Mouse (Mus musculus) neural tube, embryonic 11.5 days (tissue): ENCODE measurements around the gene Ago3. TPM values are rescaled to one million over a fixed set of nuclear protein-coding genes. Genes with fewer than 3 reads are reported as not detected.

Experiments
- ATAC-seq: fragments of 200-750 bp; cut with Nextera tagmentation; 2 replicates; pipeline ENCODE4 v1.8.0; 2017; ENCODE audit warnings: moderate number of reproducible peaks, mild to moderate bottlenecking, moderate TSS enrichment, moderate library complexity; ENCODE audit not compliant: insufficient read depth, low FRiP score, low TSS enrichment
- DNase-seq: peaks from one replicate; pipeline ENCODE4 v3.0.0-alpha.2; 2015; ENCODE audit warnings: low spot score
- H3K27ac ChIP-seq: fragments of 300-500 bp; sonication (generic); 2 replicates; pipeline ENCODE4 v1.5.1; 2014; ENCODE audit warnings: low read depth, mild to moderate bottlenecking, low read length
- H3K27me3 ChIP-seq: fragments of 300-500 bp; sonication (generic); 2 replicates; pipeline ENCODE4 v1.6.1; 2014; ENCODE audit warnings: mild to moderate bottlenecking, low read length, mixed read lengths; ENCODE audit not compliant: control insufficient read depth, insufficient read depth
- H3K36me3 ChIP-seq: fragments of 300-500 bp; sonication (generic); 2 replicates; pipeline ENCODE4 v1.6.1; 2014; ENCODE audit warnings: mild to moderate bottlenecking, low read length, moderate library complexity, mixed read lengths; ENCODE audit not compliant: control insufficient read depth, insufficient read depth
- H3K4me1 ChIP-seq: fragments of 300-500 bp; sonication (generic); 2 replicates; pipeline ENCODE4 v1.6.1; 2014; ENCODE audit warnings: low read length, mixed read lengths; ENCODE audit not compliant: control insufficient read depth, insufficient read depth
- H3K4me2 ChIP-seq: fragments of 300-500 bp; sonication (generic); 2 replicates; pipeline ENCODE4 v1.6.1; 2014; ENCODE audit warnings: low read depth, mild to moderate bottlenecking, moderate library complexity
- H3K4me3 ChIP-seq: fragments of 300-500 bp; sonication (generic); 2 replicates; pipeline ENCODE4 v1.5.1; 2014; ENCODE audit warnings: low read depth, low read length
- H3K9ac ChIP-seq: fragments of 300-500 bp; sonication (generic); 2 replicates; pipeline ENCODE4 v1.6.1; 2014; ENCODE audit warnings: mild to moderate bottlenecking, low read length
- H3K9me3 ChIP-seq: fragments of 300-500 bp; sonication (generic); 2 replicates; pipeline ENCODE4 v1.6.1; 2016; ENCODE audit warnings: low read length; ENCODE audit not compliant: control insufficient read depth
- WGBS: fragments of 180-500 bp; shearing (Covaris S2); extraction: QIAGEN DNeasy Blood & Tissue Kit; methylation state at CpG from one replicate; pipeline ENCODE4 v1.1.7; 2014; 5-methylcytosine and 5-hydroxymethylcytosine counted together
- polyA plus RNA-seq: library from polyadenylated mRNA; unstranded; fragments of >200 nt; fragmentation: Nextera tagmentation; extraction: Ambion mirVana; gene quantifications from 2 replicates; pipeline ENCODE4 v1.2.1, GENCODE M21; 2014

Ago3 gene
- polyA plus RNA-seq, 1 experiment from 2014 or later: 9.8 TPM

DNA sequence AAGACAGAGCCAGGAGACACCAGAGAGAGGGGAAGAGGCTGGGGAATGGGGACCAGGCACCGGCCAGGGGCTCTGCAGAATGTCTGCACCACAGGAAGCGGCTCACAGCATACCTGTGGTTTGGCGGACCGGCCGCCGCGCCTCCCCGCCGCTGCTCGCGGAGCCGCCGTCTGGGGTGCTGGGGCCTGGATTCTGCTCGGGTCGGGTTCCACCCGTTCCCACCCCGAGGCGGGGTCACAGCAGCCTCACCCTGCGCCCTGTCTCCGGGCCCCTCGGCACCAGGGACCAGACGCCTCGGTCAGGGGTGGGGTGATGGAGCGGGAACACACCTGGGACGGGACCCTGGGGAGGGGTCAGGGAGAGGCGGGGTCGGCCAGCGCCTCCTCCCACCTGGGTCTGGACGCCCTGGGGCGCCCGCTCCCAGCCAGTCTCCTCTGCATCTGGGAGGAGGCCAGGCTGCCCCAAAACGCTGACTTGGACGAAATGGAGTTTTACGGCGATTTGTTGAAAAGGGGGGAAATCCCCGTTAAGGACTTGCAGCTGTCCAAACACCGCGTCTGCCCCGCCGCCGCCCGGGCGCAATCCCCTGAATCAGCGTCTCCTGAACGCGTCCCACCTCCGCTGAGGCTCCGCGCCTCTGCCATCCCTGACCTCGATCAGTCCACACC, 128.3 kb downstream of the Ago3 start:
- under 1% methylated on average over 45 of the region's 50 CpGs for WGBS
- H3K27me3 ChIP-seq: peaks cover 57% of the 10 kb centered on the region
- DNase-seq: peak; percentile 47
- no peak overlapping the region for H3K9ac ChIP-seq
- peak overlapping the region; percentile 44 for H3K4me2 ChIP-seq
- no peaks in the 10 kb centered on the region for H3K36me3 ChIP-seq
- H3K9me3 ChIP-seq: no peaks in the 10 kb centered on the region
- no peak overlapping the region for H3K27ac ChIP-seq
- peak overlapping the region; percentile 23 for H3K4me3 ChIP-seq
- H3K4me1 ChIP-seq: peaks cover 16% of the 10 kb centered on the region
- ATAC-seq: no peak

DNA sequence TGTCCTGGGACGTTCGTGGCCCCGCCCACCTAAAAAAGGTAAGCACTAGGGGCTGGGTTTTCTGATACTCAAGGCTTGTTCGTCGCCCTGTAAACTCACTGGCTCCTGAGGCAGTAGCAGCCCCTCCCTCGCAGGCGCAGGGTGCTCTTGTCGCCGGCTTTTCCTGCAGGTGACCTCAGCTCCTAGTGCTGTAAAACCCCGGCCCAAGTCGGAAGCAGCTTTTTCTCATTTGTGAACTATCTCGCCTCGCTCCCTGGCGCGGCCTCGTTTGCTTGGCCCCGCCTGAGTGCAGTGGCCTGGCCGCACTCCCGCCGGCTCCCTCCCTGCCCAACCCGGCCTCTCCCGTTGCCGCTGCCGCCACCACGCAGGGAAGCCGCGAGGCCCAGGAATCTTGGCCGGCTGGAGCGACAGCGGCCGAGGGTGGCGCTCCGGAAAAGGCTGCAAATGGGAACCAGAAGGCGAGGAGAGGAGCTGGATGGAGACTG, 132.7 kb downstream of the Ago3 start:
- Histone ChIP-seq H3K36me3 (no peaks in the 10 kb centered on the region), H3K4me1 (peaks cover 16% of the 10 kb centered on the region), H3K4me2 (peak overlapping the region; percentile 48), H3K4me3 (peak overlapping the region; percentile 20; the same call in 1 of the 2 replicates), H3K9me3 (no peaks in the 10 kb centered on the region), H3K9ac (peak overlapping the region; percentile 53), H3K27me3 (peaks cover 51% of the 10 kb centered on the region), H3K27ac (no peak overlapping the region)
- under 1% methylated on average over 34 of the region's 34 CpGs for WGBS
- DNase-seq (peak; percentile 66), ATAC-seq (no peak)

DNA sequence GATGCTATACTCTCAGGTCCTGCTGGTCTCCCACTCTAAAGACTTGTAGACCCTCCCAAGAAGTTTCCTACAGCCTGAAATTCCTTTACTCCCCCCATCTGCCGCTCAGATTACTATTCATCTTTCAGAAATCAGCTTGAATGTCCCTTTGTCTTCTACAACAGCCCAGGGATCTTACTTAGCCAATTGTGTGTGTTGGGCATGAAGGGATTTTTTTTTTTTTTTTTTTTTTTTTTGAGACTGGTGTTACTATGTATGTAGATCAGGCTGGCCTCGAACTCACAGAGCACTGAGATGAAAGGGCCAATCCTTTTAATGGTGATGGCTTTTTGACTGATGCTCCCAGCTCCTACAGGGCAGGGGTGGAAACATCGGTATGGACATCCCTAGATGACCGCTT, 133.4 kb downstream of the Ago3 start:
- Histone ChIP-seq H3K4me1 (peaks cover 9% of the 10 kb centered on the region), H3K9ac (no peak overlapping the region), H3K4me3 (no peak overlapping the region), H3K27ac (no peak overlapping the region), H3K27me3 (peaks cover 44% of the 10 kb centered on the region), H3K4me2 (no peak overlapping the region), H3K9me3 (no peaks in the 10 kb centered on the region), H3K36me3 (no peaks in the 10 kb centered on the region)
- no peak for DNase-seq
- WGBS: 33% methylated on average over 4 of the region's 4 CpGs
- no peak for ATAC-seq

DNA sequence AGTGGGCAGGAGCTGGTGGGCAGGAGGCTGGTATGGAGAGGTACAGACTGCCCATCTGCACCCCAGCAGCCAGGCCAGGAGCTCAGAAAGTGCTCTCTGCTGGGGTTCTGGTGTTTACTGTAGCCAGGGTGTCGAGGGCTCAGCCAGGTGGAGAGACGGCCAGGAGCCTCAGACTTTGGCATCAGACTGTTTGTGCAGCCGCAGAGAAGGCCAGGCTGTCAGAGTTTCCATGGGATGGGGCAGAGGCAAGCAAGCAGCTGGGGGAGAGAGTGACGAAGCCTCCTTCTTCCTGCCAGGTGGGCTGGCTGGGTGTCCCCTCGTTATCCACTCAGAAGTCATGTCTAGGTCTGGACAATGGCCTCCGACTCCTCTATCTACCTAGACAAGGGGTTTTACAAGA, 134.2 kb downstream of the Ago3 start:
- Histone ChIP-seq H3K4me3 (no peak overlapping the region), H3K9ac (no peak overlapping the region), H3K4me1 (peaks cover 7% of the 10 kb centered on the region), H3K4me2 (no peak overlapping the region), H3K27me3 (peaks cover 36% of the 10 kb centered on the region), H3K36me3 (no peaks in the 10 kb centered on the region), H3K27ac (no peak overlapping the region), H3K9me3 (no peaks in the 10 kb centered on the region)
- ATAC-seq: no peak
- WGBS: 74% methylated on average over 6 of the region's 6 CpGs
- no peak for DNase-seq

DNA sequence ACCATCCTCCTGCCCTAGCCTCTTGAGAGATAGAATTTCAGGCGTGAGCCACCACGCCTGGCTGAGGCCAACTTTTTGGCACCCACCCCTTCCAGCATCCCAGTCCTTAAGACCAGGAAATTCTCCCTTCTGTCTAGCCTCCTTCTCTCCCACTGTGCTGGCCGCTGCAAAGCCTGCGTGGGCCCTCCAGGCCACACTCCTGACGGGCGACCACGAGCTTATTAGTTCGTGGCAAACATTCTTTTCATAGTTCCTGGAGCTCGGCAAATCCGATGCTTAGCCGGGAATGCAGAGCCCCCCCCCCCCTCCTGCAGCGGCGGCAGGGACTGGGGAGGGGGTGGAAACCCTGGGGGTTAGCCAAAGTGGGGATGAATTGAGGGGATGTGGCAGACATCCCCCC, 138.2 kb downstream of the Ago3 start:
- H3K27me3 ChIP-seq: peaks cover 33% of the 10 kb centered on the region
- 49% methylated on average over 11 of the region's 13 CpGs for WGBS
- no peaks in the 10 kb centered on the region for H3K9me3 ChIP-seq
- no peak for ATAC-seq
- 0 out of 2 replicates have a peak, but pooled peaks cover 5% of the 10 kb centered on the region for H3K4me1 ChIP-seq
- H3K9ac ChIP-seq: no peak overlapping the region
- no peaks in the 10 kb centered on the region for H3K36me3 ChIP-seq
- no peak for DNase-seq
- no peak overlapping the region for H3K4me3 ChIP-seq
- no peak overlapping the region for H3K4me2 ChIP-seq
- no peak overlapping the region for H3K27ac ChIP-seq

DNA sequence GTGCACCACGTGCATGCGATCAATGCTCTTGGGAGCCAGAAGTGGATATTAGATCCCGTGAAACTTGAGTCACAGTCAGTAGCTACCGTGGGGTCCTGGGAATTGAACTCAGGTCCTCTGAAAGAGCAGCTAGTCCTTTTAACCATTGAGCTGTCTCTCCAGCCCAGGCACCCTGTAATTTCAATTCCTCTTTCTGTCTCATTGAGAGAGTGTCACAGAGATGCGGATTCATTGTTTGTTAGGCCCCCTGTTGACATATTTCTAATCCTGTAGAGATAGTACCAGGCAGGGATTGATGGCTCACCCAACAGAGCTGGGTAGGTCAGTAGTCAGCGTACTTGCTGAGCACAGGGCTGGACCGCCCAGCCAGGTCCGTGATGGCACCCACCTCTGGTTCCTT, 139.0 kb downstream of the Ago3 start:
- no peak overlapping the region for H3K4me2 ChIP-seq
- DNase-seq (no peak), ATAC-seq (no peak)
- H3K4me3 ChIP-seq: no peak overlapping the region
- no peaks in the 10 kb centered on the region for H3K9me3 ChIP-seq
- 87% methylated on average over 8 of the region's 8 CpGs for WGBS
- H3K27ac ChIP-seq: no peak overlapping the region
- 0 out of 2 replicates have a peak, but pooled peaks cover 5% of the 10 kb centered on the region for H3K4me1 ChIP-seq
- no peak overlapping the region for H3K9ac ChIP-seq
- no peaks in the 10 kb centered on the region for H3K36me3 ChIP-seq
- peaks cover 32% of the 10 kb centered on the region for H3K27me3 ChIP-seq

DNA sequence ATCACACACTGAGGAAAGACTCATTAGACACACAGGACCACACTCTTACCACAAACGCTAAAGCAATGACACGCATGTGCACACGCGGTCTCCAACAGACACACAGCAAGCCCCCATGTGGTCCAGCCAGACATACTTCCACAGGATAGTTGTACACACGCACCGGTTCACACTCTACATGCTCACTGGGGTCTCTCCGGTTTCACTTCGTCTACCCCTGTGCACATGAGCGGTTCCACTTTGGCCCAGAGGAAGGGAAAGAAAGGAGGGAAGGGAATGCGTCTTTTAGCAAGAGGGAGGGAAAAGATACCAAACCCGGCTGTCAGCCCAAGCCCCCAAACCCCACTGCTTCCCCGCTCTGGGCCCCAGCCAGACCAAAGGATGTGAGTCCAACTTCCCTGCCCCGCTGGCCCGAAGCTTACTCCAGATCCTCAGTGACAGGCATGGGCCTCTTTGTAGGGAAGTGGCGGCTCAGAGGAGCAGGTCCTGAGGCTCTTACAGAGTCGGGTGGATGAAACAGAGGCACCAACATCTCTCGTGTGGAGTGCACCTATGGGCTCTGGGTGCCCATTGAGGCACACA, 141.2 kb downstream of the Ago3 start:
- ATAC-seq: no peak
- Histone ChIP-seq H3K36me3 (no peaks in the 10 kb centered on the region), H3K27me3 (peaks cover 32% of the 10 kb centered on the region), H3K9me3 (no peaks in the 10 kb centered on the region), H3K4me2 (no peak overlapping the region), H3K4me3 (no peak overlapping the region), H3K4me1 (0 out of 2 replicates have a peak, but pooled peaks cover 5% of the 10 kb centered on the region), H3K9ac (no peak overlapping the region), H3K27ac (no peak overlapping the region)
- WGBS: 44% methylated on average over 17 of the region's 17 CpGs
- no peak for DNase-seq

DNA sequence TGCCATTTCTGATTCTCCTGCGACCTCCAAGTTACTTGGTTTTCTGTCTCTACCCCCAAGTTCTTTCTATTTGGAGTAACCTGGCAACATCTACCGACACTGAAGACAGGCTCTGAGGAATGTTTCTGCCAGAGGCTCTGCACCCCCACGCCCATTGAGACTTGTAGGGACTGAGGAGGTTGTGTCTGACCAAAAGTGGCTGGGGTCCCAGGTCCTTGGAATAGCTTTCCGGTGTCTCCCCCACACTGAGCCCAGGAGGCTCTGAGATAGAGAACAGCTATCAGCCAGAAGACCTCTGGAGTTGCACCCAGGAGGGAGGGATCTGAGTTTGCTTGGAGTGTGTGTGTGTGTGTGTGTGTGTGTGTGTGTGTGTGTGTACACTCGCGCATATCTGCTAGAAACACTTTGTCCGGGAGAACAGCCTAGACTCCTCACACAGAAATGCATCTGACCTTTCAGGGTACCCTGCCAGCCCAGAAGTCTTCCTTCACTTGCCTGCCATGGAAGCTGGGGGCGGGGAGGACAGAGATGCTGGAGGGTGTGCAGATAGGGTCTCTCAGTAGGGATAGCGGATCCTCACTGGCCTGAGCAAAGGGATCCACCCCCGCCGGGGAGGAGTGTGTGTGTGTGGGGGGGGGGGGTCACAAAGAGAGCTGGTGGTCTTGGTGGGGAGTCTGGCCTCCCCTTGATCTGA, 141.9 kb downstream of the Ago3 start:
- H3K4me1 ChIP-seq: 0 out of 2 replicates have a peak, but pooled peaks cover 5% of the 10 kb centered on the region
- no peak overlapping the region for H3K9ac ChIP-seq
- peaks cover 32% of the 10 kb centered on the region for H3K27me3 ChIP-seq
- no peak overlapping the region for H3K4me2 ChIP-seq
- no peak overlapping the region for H3K27ac ChIP-seq
- H3K4me3 ChIP-seq: no peak overlapping the region
- H3K9me3 ChIP-seq: no peaks in the 10 kb centered on the region
- DNase-seq (no peak), ATAC-seq (no peak)
- no peaks in the 10 kb centered on the region for H3K36me3 ChIP-seq
- 46% methylated on average over 11 of the region's 11 CpGs for WGBS
